ENCODE assay signal across 7 mouse cellular contexts in the genomic region with DNA sequence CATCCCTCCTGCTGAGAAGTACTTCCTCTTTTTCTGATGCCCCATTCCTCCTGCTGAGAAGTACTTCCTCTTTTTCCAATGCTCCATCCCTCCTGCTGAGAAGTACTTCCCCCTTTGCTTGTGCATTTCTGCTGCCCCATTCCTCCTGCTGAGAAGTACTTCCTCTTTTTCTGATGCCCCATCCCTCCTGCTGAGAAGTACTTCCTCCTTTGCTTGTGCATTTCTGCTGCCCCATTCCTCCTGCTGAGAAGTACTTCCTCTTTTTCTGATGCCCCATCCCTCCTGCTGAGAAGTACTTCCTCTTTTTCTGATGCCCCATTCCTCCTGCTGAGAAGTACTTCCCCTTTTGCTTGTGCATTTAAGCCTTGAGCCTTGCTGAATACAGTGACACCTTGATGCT. TPM values are rescaled to one million over a fixed set of nuclear protein-coding genes. Genes with fewer than 3 reads are reported as not detected.
"Had no signal": no experiment of that assay in that cellular context is flagged by ENCODE, and none has a peak within 500 bp of the region (broad histone marks: within the 10 kb centered on the region; RNA-seq: fewer than 3 reads in every experiment).

No protein-coding gene starts in this region.

RNA-seq across cellular contexts. Expression of a gene that starts 19.7 kb away (rescaled TPM):
- polyA plus RNA-seq: heart, embryonic 10.5 days; heart, embryonic 11.5 days; hindbrain, embryonic 10.5 days; hindbrain, embryonic 11.5 days; hindbrain, embryonic 12.5 days; hindbrain, embryonic 13.5 days; hindbrain, postnatal 0 days had no signal
